Mouse (Mus musculus): ENCODE results near the gene C1ql1. TPM values are rescaled to one million over a fixed set of nuclear protein-coding genes. Genes with fewer than 3 reads are reported as not detected.

The C1ql1 gene
- polyA plus RNA-seq, 1 experiment, result 4.8 TPM

- H3K4me3 ChIP-seq (ENCODE audit: low read depth, low read length), result peak overlapping the region; percentile 54
- H3K27me3 ChIP-seq (ENCODE audit: control insufficient read depth, insufficient read depth, low read length, poor library complexity, severe bottlenecking), result no peaks in the 10 kb centered on the region; the same call in 1 of the 2 replicates
- H3K36me3 ChIP-seq (ENCODE audit: control insufficient read depth, insufficient read depth, low read length, poor library complexity, severe bottlenecking), result peaks cover 5% of the 10 kb centered on the region; the same call in 1 of the 2 replicates
- TF ChIP-seq EP300 (IDR thresholded peaks at IDR 0.05; ENCODE audit: insufficient read depth, low read depth, low read length) (no peak), POLR2A (IDR thresholded peaks at IDR 0.05; ENCODE audit: insufficient read depth, low read length) (no peak)
- H3K9me3 ChIP-seq (replicated peaks; ENCODE audit: control insufficient read depth, insufficient read depth, low read length, poor library complexity, severe bottlenecking), result no peaks in the 10 kb centered on the region
- peak overlapping the region; percentile 82 for H3K9ac ChIP-seq (ENCODE audit: low read depth, poor library complexity, severe bottlenecking)
- H3K27ac ChIP-seq (ENCODE audit: insufficient read depth, low read length), result no peak overlapping the region
- peaks cover 2% of the 10 kb centered on the region for H3K4me1 ChIP-seq (ENCODE audit: control insufficient read depth, insufficient read depth, low read length)
Observed at GRCm38 (mm10) chr11:102990152-102990663, 43.7 kb upstream of the C1ql1 start.

GRCm38 (mm10) chr11:102989641-102990151, 43.2 kb upstream of the C1ql1 start:
- Histone ChIP-seq H3K9me3 (replicated peaks; ENCODE audit: control insufficient read depth, insufficient read depth, low read length, poor library complexity, severe bottlenecking) (no peaks in the 10 kb centered on the region), H3K27me3 (ENCODE audit: control insufficient read depth, insufficient read depth, low read length, poor library complexity, severe bottlenecking) (no peaks in the 10 kb centered on the region; the same call in 1 of the 2 replicates), H3K4me3 (ENCODE audit: low read depth, low read length) (peak overlapping the region; percentile 54), H3K36me3 (ENCODE audit: control insufficient read depth, insufficient read depth, low read length, poor library complexity, severe bottlenecking) (peaks cover 4% of the 10 kb centered on the region; the same call in 1 of the 2 replicates), H3K4me1 (ENCODE audit: control insufficient read depth, insufficient read depth, low read length) (peaks cover 2% of the 10 kb centered on the region), H3K9ac (ENCODE audit: low read depth, poor library complexity, severe bottlenecking) (peak overlapping the region; percentile 82), H3K27ac (ENCODE audit: insufficient read depth, low read length) (no peak overlapping the region)
- TF ChIP-seq POLR2A (IDR thresholded peaks at IDR 0.05; ENCODE audit: insufficient read depth, low read length) (no peak), CTCF (IDR thresholded peaks at IDR 0.05; ENCODE audit: low read depth, low read length) (no peak), EP300 (IDR thresholded peaks at IDR 0.05; ENCODE audit: insufficient read depth, low read depth, low read length) (no peak)

DNA sequence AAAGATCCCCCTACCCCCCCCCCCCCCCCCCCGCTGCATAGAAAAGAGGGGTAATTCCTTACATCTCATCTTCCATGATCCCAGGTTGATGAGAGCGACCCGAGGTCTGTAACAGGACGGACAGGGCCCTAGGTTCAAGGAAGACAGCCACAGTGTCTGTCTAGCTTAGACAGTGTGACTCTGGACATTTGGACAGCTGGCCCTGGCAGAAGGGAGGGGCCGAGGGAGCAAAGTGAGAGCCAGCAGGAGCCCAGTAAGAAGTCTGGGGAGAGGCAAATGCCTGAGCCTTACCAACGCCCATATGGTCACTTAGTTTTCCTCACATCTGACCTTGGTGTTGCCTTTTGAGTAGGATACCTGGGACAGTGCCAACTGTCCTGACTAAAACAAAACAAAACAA, 38.7 kb upstream of the C1ql1 start:
- H3K27ac ChIP-seq (ENCODE audit: insufficient read depth, low read length), result no peak overlapping the region
- H3K4me1 ChIP-seq (ENCODE audit: control insufficient read depth, insufficient read depth, low read length), result peaks cover 2% of the 10 kb centered on the region
- no peak for TF ChIP-seq CTCF (IDR thresholded peaks at IDR 0.05; ENCODE audit: low read depth, low read length)
- no peak for TF ChIP-seq POLR2A (IDR thresholded peaks at IDR 0.05; ENCODE audit: insufficient read depth, low read length)

DNA sequence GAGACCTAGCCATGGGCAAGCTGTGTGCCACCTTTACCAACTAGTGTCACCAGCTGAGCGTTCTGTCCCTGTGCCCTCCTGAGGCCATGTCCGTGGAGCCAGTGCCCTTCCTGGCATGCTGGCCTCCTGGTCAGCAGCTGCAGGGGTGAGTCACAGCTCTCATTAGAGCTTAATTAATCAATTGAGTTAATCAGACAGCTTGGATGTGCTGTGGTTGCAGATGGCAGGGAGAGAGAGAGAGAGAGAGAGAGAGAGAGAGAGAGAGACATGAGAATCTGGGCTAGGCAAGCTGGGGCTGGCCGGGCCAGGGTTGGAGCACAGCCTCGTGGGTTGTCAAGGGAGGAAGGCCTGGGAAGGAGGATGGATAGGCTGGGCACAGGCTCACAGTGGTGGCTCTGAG, 38.1 kb upstream of the C1ql1 start:
- no peaks in the 10 kb centered on the region for H3K36me3 ChIP-seq (ENCODE audit: control insufficient read depth, insufficient read depth, low read length, poor library complexity, severe bottlenecking)
- no peak overlapping the region for H3K27ac ChIP-seq (ENCODE audit: insufficient read depth, low read length)
- peaks cover 2% of the 10 kb centered on the region for H3K4me1 ChIP-seq (ENCODE audit: control insufficient read depth, insufficient read depth, low read length)
- H3K27me3 ChIP-seq (ENCODE audit: control insufficient read depth, insufficient read depth, low read length, poor library complexity, severe bottlenecking), result no peaks in the 10 kb centered on the region
- H3K9me3 ChIP-seq (replicated peaks; ENCODE audit: control insufficient read depth, insufficient read depth, low read length, poor library complexity, severe bottlenecking), result no peaks in the 10 kb centered on the region
- no peak overlapping the region for H3K4me3 ChIP-seq (ENCODE audit: low read depth, low read length)
- H3K9ac ChIP-seq (ENCODE audit: low read depth, poor library complexity, severe bottlenecking), result no peak overlapping the region
- TF ChIP-seq CTCF (IDR thresholded peaks at IDR 0.05; ENCODE audit: low read depth, low read length) (no peak), POLR2A (IDR thresholded peaks at IDR 0.05; ENCODE audit: insufficient read depth, low read length) (no peak), EP300 (IDR thresholded peaks at IDR 0.05; ENCODE audit: insufficient read depth, low read depth, low read length) (no peak)

More for the DNA sequence above, 38.7 kb upstream of the C1ql1 start:
- H3K27me3 ChIP-seq (ENCODE audit: control insufficient read depth, insufficient read depth, low read length, poor library complexity, severe bottlenecking), result no peaks in the 10 kb centered on the region
- no peak overlapping the region for H3K9ac ChIP-seq (ENCODE audit: low read depth, poor library complexity, severe bottlenecking)
- no peak overlapping the region for H3K4me3 ChIP-seq (ENCODE audit: low read depth, low read length)
- no peaks in the 10 kb centered on the region for H3K36me3 ChIP-seq (ENCODE audit: control insufficient read depth, insufficient read depth, low read length, poor library complexity, severe bottlenecking)
- no peaks in the 10 kb centered on the region for H3K9me3 ChIP-seq (replicated peaks; ENCODE audit: control insufficient read depth, insufficient read depth, low read length, poor library complexity, severe bottlenecking)

DNA sequence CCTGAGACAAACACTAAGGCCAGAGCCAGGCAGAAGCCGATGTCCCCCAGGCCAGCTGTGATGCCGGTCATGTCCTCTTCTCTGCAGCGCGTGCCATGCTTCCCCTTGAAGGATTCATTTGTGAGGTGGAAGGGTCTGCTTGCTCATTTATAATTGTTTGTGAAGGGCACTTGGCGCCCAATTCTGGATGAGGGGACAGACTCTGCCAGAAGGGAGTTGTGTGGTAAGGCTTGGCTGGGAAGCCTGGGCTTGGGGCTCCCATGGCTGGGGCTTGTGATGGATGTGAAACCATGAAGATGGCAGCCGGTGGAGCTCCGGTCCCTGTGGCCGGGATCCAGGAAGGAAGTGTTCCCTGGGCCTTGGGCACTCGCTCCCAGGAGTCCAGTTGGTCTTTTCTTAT, 37.6 kb upstream of the C1ql1 start:
- H3K27ac ChIP-seq (ENCODE audit: insufficient read depth, low read length), result no peak overlapping the region
- no peaks in the 10 kb centered on the region for H3K27me3 ChIP-seq (ENCODE audit: control insufficient read depth, insufficient read depth, low read length, poor library complexity, severe bottlenecking)
- H3K9ac ChIP-seq (ENCODE audit: low read depth, poor library complexity, severe bottlenecking), result no peak overlapping the region
- H3K9me3 ChIP-seq (replicated peaks; ENCODE audit: control insufficient read depth, insufficient read depth, low read length, poor library complexity, severe bottlenecking), result no peaks in the 10 kb centered on the region
- H3K36me3 ChIP-seq (ENCODE audit: control insufficient read depth, insufficient read depth, low read length, poor library complexity, severe bottlenecking), result no peaks in the 10 kb centered on the region
- H3K4me3 ChIP-seq (ENCODE audit: low read depth, low read length), result no peak overlapping the region
- no peaks in the 10 kb centered on the region for H3K4me1 ChIP-seq (ENCODE audit: control insufficient read depth, insufficient read depth, low read length)
- TF ChIP-seq POLR2A (IDR thresholded peaks at IDR 0.05; ENCODE audit: insufficient read depth, low read length) (no peak), CTCF (IDR thresholded peaks at IDR 0.05; ENCODE audit: low read depth, low read length) (no peak), EP300 (IDR thresholded peaks at IDR 0.05; ENCODE audit: insufficient read depth, low read depth, low read length) (no peak)

DNA sequence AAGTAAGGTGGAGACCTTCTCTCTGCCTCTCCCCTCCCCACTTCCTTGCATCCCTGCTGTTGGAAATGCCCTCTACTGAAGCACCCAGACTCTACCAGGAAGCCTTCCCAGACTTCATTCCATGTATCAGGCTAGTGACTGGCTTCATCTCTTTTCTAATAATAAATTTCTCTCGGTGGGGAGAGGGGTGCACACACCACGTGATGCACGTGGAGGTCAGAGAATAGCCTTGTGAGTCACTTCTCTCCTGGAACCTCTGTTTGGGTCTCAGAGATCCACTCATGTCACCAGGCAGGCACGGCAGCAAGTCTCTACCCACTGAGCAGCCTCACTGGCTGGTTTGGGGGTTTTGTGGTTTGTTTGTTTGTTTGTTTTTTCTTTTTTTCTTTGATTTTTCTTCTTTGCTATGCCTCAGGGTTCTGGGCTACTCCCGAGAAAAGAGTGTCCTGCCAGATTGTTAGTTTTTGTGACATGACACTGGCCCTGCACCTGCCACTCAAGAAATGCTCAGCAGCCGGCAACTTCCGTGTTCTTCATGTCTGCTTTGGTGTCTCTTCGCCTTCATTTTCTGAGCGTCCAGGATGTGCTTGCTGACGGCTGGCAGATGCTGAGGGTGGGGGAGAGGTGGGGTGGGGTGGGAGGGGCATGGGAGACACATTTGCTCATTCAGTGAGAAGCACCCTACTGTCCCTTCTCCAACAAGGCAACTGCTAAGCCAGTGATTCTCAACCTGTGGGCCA, 34.8 kb upstream of the C1ql1 start:
- Histone ChIP-seq H3K4me3 (ENCODE audit: low read depth, low read length) (no peak overlapping the region), H3K9ac (ENCODE audit: low read depth, poor library complexity, severe bottlenecking) (no peak overlapping the region), H3K27me3 (ENCODE audit: control insufficient read depth, insufficient read depth, low read length, poor library complexity, severe bottlenecking) (no peaks in the 10 kb centered on the region), H3K36me3 (ENCODE audit: control insufficient read depth, insufficient read depth, low read length, poor library complexity, severe bottlenecking) (no peaks in the 10 kb centered on the region), H3K27ac (ENCODE audit: insufficient read depth, low read length) (no peak overlapping the region), H3K4me1 (ENCODE audit: control insufficient read depth, insufficient read depth, low read length) (no peaks in the 10 kb centered on the region), H3K9me3 (replicated peaks; ENCODE audit: control insufficient read depth, insufficient read depth, low read length, poor library complexity, severe bottlenecking) (no peaks in the 10 kb centered on the region)
- TF ChIP-seq EP300 (IDR thresholded peaks at IDR 0.05; ENCODE audit: insufficient read depth, low read depth, low read length), result no peak

Measured in ES-Bruce4 (cell line).